Mouse (Mus musculus): ENCODE measurements around the gene Tubd1.

Gene Tubd1

GRCm38 (mm10) chr11:86604289-86604688 is 59.5 kb downstream of the Tubd1 start:
- Histone ChIP-seq H3K36me3 (ENCODE audit: insufficient read depth, low read length) (peaks cover 23% of the 10 kb centered on the region), H3K4me3 (replicated peaks; ENCODE audit: low read length) (no peak overlapping the region), H3K9me3 (ENCODE audit: low read length) (no peaks in the 10 kb centered on the region), H3K27me3 (ENCODE audit: insufficient read depth, low read length) (no peaks in the 10 kb centered on the region), H3K4me1 (replicated peaks; ENCODE audit: low read depth, low read length) (peaks cover 8% of the 10 kb centered on the region)
- TF ChIP-seq NANOG (IDR thresholded peaks at IDR 0.05; ENCODE audit: borderline replicate concordance, low read length) (no peak), CTCF (conservative IDR thresholded peaks at IDR 0.05; ENCODE audit: low read length) (no peak), POU5F1 (IDR thresholded peaks at IDR 0.05; ENCODE audit: borderline replicate concordance, low read length) (no peak)

GRCm38 (mm10) chr11:86604732-86605520 is 60.1 kb downstream of the Tubd1 start:
- Histone ChIP-seq H3K9me3 (ENCODE audit: low read length) (no peaks in the 10 kb centered on the region), H3K27me3 (ENCODE audit: insufficient read depth, low read length) (no peaks in the 10 kb centered on the region), H3K4me3 (replicated peaks; ENCODE audit: low read length) (no peak overlapping the region), H3K36me3 (ENCODE audit: insufficient read depth, low read length) (peaks cover 18% of the 10 kb centered on the region), H3K4me1 (replicated peaks; ENCODE audit: low read depth, low read length) (peaks cover 6% of the 10 kb centered on the region)
- no peak for TF ChIP-seq CTCF (conservative IDR thresholded peaks at IDR 0.05; ENCODE audit: low read length)
- TF ChIP-seq POU5F1 (IDR thresholded peaks at IDR 0.05; ENCODE audit: borderline replicate concordance, low read length) = no peak
- TF ChIP-seq NANOG (IDR thresholded peaks at IDR 0.05; ENCODE audit: borderline replicate concordance, low read length) = no peak

- H3K4me1 ChIP-seq (replicated peaks; ENCODE audit: low read depth, low read length) = no peaks in the 10 kb centered on the region
- peaks cover 21% of the 10 kb centered on the region for H3K36me3 ChIP-seq (ENCODE audit: insufficient read depth, low read length)
- no peaks in the 10 kb centered on the region for H3K9me3 ChIP-seq (ENCODE audit: low read length)
- TF ChIP-seq NANOG (IDR thresholded peaks at IDR 0.05; ENCODE audit: borderline replicate concordance, low read length) (no peak), CTCF (conservative IDR thresholded peaks at IDR 0.05; ENCODE audit: low read length) (no peak), POU5F1 (IDR thresholded peaks at IDR 0.05; ENCODE audit: borderline replicate concordance, low read length) (no peak)
- no peaks in the 10 kb centered on the region for H3K27me3 ChIP-seq (ENCODE audit: insufficient read depth, low read length)
- H3K4me3 ChIP-seq (replicated peaks; ENCODE audit: low read length) = no peak overlapping the region
Observed at GRCm38 (mm10) chr11:86606621-86607339, 62.0 kb downstream of the Tubd1 start.

- Histone ChIP-seq H3K4me3 (replicated peaks; ENCODE audit: low read length) (no peak overlapping the region), H3K9me3 (ENCODE audit: low read length) (no peaks in the 10 kb centered on the region), H3K27me3 (ENCODE audit: insufficient read depth, low read length) (no peaks in the 10 kb centered on the region), H3K4me1 (replicated peaks; ENCODE audit: low read depth, low read length) (no peaks in the 10 kb centered on the region), H3K36me3 (ENCODE audit: insufficient read depth, low read length) (peaks cover 21% of the 10 kb centered on the region)
- TF ChIP-seq POU5F1 (IDR thresholded peaks at IDR 0.05; ENCODE audit: borderline replicate concordance, low read length) (no peak), CTCF (conservative IDR thresholded peaks at IDR 0.05; ENCODE audit: low read length) (no peak), NANOG (IDR thresholded peaks at IDR 0.05; ENCODE audit: borderline replicate concordance, low read length) (no peak)
Observed at GRCm38 (mm10) chr11:86607808-86608350, 63.1 kb downstream of the Tubd1 start.

- TF ChIP-seq CTCF (conservative IDR thresholded peaks at IDR 0.05; ENCODE audit: low read length) (no peak), NANOG (IDR thresholded peaks at IDR 0.05; ENCODE audit: borderline replicate concordance, low read length) (no peak), POU5F1 (IDR thresholded peaks at IDR 0.05; ENCODE audit: borderline replicate concordance, low read length) (no peak)
- H3K27me3 ChIP-seq (ENCODE audit: insufficient read depth, low read length) = no peaks in the 10 kb centered on the region
- H3K4me3 ChIP-seq (replicated peaks; ENCODE audit: low read length) = no peak overlapping the region
- H3K9me3 ChIP-seq (ENCODE audit: low read length) = no peaks in the 10 kb centered on the region
- H3K36me3 ChIP-seq (ENCODE audit: insufficient read depth, low read length) = peaks cover 16% of the 10 kb centered on the region
- H3K4me1 ChIP-seq (replicated peaks; ENCODE audit: low read depth, low read length) = no peaks in the 10 kb centered on the region
Observed at GRCm38 (mm10) chr11:86610239-86610638, 65.4 kb downstream of the Tubd1 start.

GRCm38 (mm10) chr11:86611991-86612390 is 67.2 kb downstream of the Tubd1 start:
- peaks cover 13% of the 10 kb centered on the region; the same call in 1 of the 2 replicates for H3K36me3 ChIP-seq (ENCODE audit: insufficient read depth, low read length)
- no peaks in the 10 kb centered on the region for H3K27me3 ChIP-seq (ENCODE audit: insufficient read depth, low read length)
- no peak overlapping the region for H3K4me3 ChIP-seq (replicated peaks; ENCODE audit: low read length)
- TF ChIP-seq NANOG (IDR thresholded peaks at IDR 0.05; ENCODE audit: borderline replicate concordance, low read length) (no peak), POU5F1 (IDR thresholded peaks at IDR 0.05; ENCODE audit: borderline replicate concordance, low read length) (no peak), CTCF (conservative IDR thresholded peaks at IDR 0.05; ENCODE audit: low read length) (no peak)
- H3K9me3 ChIP-seq (ENCODE audit: low read length) = no peaks in the 10 kb centered on the region
- peaks cover 10% of the 10 kb centered on the region for H3K4me1 ChIP-seq (replicated peaks; ENCODE audit: low read depth, low read length)

GRCm38 (mm10) chr11:86614056-86614530 is 69.3 kb downstream of the Tubd1 start:
- no peaks in the 10 kb centered on the region for H3K9me3 ChIP-seq (ENCODE audit: low read length)
- no peaks in the 10 kb centered on the region for H3K27me3 ChIP-seq (ENCODE audit: insufficient read depth, low read length)
- H3K4me1 ChIP-seq (replicated peaks; ENCODE audit: low read depth, low read length) = peaks cover 10% of the 10 kb centered on the region
- peaks cover 13% of the 10 kb centered on the region; the same call in 1 of the 2 replicates for H3K36me3 ChIP-seq (ENCODE audit: insufficient read depth, low read length)
- no peak for TF ChIP-seq CTCF (conservative IDR thresholded peaks at IDR 0.05; ENCODE audit: low read length)
- no peak overlapping the region for H3K4me3 ChIP-seq (replicated peaks; ENCODE audit: low read length)

- H3K4me3 ChIP-seq (replicated peaks; ENCODE audit: low read length) = no peak overlapping the region
- H3K4me1 ChIP-seq (replicated peaks; ENCODE audit: low read depth, low read length) = peaks cover 10% of the 10 kb centered on the region
- TF ChIP-seq POU5F1 (IDR thresholded peaks at IDR 0.05; ENCODE audit: borderline replicate concordance, low read length) (no peak), CTCF (conservative IDR thresholded peaks at IDR 0.05; ENCODE audit: low read length) (no peak), NANOG (IDR thresholded peaks at IDR 0.05; ENCODE audit: borderline replicate concordance, low read length) (no peak)
- no peaks in the 10 kb centered on the region for H3K27me3 ChIP-seq (ENCODE audit: insufficient read depth, low read length)
- no peaks in the 10 kb centered on the region for H3K9me3 ChIP-seq (ENCODE audit: low read length)
- peaks cover 13% of the 10 kb centered on the region; the same call in 1 of the 2 replicates for H3K36me3 ChIP-seq (ENCODE audit: insufficient read depth, low read length)
Observed at GRCm38 (mm10) chr11:86614607-86615006, 69.8 kb downstream of the Tubd1 start.

Data from E14TG2a.4 (cell line).